Mouse (Mus musculus) liver, embryonic 11.5 days (tissue): ENCODE measurements around the gene Adh1. TPM values are rescaled to one million over a fixed set of nuclear protein-coding genes. Genes with fewer than 3 reads are reported as not detected.

Experiments
- ATAC-seq: fragments of 200-750 bp; cut with Nextera tagmentation; replicated peaks from 2 replicates; pipeline ENCODE4 v1.8.0; 2017; ENCODE audit warnings: moderate number of reproducible peaks, mild to moderate bottlenecking, moderate TSS enrichment, moderate library complexity; ENCODE audit not compliant: low FRiP score
- DNase-seq: peaks from one replicate; pipeline ENCODE4 v3.0.0-alpha.2; 2017; ENCODE audit warnings: low spot score
- H3K27ac ChIP-seq: fragments of 300-500 bp; sonication (generic); 2 replicates; pipeline ENCODE4 v1.5.1; 2014; ENCODE audit warnings: mild to moderate bottlenecking, low read depth, low read length, control low read depth
- H3K27me3 ChIP-seq: fragments of 300-500 bp; sonication (generic); replicated peaks from 2 replicates; pipeline ENCODE4 v1.6.1; 2014; ENCODE audit warnings: low read length, mixed read lengths; ENCODE audit not compliant: control insufficient read depth, insufficient read depth
- H3K36me3 ChIP-seq: fragments of 300-500 bp; sonication (generic); 2 replicates; pipeline ENCODE4 v1.6.1; 2014; ENCODE audit warnings: mild to moderate bottlenecking, low read length, moderate library complexity, mixed read lengths; ENCODE audit not compliant: control insufficient read depth, insufficient read depth
- H3K4me1 ChIP-seq: fragments of 300-500 bp; sonication (generic); replicated peaks from 2 replicates; pipeline ENCODE4 v1.6.1; 2014; ENCODE audit warnings: low read length, mixed read lengths; ENCODE audit not compliant: control insufficient read depth, insufficient read depth
- H3K4me2 ChIP-seq: fragments of 300-500 bp; sonication (generic); 2 replicates; pipeline ENCODE4 v1.6.1; 2014; ENCODE audit warnings: mild to moderate bottlenecking, control low read depth, moderate library complexity
- H3K4me3 ChIP-seq: fragments of 300-500 bp; sonication (generic); 2 replicates; pipeline ENCODE4 v1.5.1; 2014; ENCODE audit warnings: low read depth, low read length, control low read depth
- H3K9ac ChIP-seq: fragments of 300-500 bp; sonication (generic); 2 replicates; pipeline ENCODE4 v1.6.1; 2014; ENCODE audit warnings: low read depth, low read length, control low read depth
- H3K9me3 ChIP-seq: fragments of 300-500 bp; sonication (generic); 2 replicates; pipeline ENCODE4 v1.6.1; 2016; ENCODE audit warnings: low read length, inconsistent platforms, mixed read lengths; ENCODE audit not compliant: control insufficient read depth
- WGBS: fragments of 180-500 bp; shearing (Covaris S2); extraction: QIAGEN DNeasy Blood & Tissue Kit; methylation state at CpG from one replicate; pipeline ENCODE4 v1.1.7; 2014; 5-methylcytosine and 5-hydroxymethylcytosine counted together
- polyA plus RNA-seq: library from polyadenylated mRNA; unstranded; fragments of >200 nt; fragmentation: Nextera tagmentation; extraction: Ambion mirVana; gene quantifications from 2 replicates; pipeline ENCODE4 v1.2.1, GENCODE M21; 2014

Gene Adh1
- polyA plus RNA-seq, 1 experiment from 2014 or later: 1.4 TPM

DNA sequence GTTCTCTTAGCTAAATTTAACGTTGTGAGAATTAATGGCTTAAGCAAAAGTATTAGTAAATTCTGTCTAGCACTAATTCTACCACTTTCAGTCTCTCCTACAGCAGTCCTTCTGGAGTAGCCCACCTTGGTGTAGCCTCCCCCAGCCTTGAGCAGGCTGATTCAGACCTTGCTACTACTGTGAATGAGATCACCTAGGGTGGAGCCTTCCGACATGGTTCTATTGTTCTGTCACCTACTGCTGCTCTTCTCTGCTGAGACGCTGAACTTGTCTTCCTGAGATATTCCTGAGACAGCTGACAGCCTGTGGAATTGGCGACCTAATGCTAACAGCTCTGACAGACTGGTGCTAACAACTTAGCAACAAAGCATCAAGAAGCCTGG is 43.7 kb downstream of the Adh1 start:
- no peaks in the 10 kb centered on the region for H3K9me3 ChIP-seq
- no peaks in the 10 kb centered on the region; the same call in 1 of the 2 replicates for H3K4me1 ChIP-seq
- H3K9ac ChIP-seq: no peak overlapping the region
- DNase-seq: no peak
- H3K36me3 ChIP-seq: no peaks in the 10 kb centered on the region
- H3K4me2 ChIP-seq: no peak overlapping the region
- H3K27ac ChIP-seq: no peak overlapping the region
- no peak overlapping the region for H3K4me3 ChIP-seq
- ATAC-seq: no peak
- WGBS: 41% methylated on average over 4 of the region's 4 CpGs
- H3K27me3 ChIP-seq: no peaks in the 10 kb centered on the region

DNA sequence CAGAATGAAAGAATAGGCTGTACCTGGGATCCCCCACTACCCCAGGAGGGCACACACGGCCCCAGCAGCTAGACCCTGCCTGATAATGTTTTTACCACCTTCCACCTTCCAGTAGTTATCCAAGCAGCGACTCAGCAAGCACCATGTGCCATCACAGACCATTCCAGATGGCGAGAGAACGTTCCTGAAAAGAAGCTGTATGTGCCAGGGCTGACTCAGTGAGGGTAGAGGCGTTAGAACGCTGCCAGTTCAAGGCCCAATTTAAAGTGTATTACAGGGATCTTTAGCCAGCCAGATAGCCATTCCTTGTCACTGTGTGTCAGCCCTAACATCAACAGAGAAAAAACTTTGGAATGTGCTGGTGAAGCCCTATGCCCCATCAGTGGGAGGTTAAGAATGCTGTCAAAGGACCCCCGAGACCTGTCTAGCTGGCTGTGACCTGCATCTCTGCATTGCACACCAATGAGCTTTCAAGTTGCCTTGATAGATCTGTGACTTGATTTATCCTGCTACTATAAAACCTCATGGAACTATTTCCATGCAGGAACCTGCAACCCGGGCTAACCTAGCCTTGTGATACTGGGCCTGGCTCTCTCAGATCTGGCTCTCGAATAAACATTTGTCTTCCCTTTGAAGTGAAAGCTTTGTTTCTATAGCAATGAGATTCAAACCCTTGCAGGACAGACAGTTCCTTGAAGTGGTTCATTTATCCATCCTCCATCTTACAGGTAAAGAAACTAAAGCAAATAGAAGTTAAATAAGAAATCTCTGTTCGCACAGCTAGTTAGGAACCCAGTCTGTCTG is 44.9 kb downstream of the Adh1 start:
- H3K36me3 ChIP-seq: no peaks in the 10 kb centered on the region
- 60% methylated on average over 10 of the region's 10 CpGs for WGBS
- no peak for ATAC-seq
- no peaks in the 10 kb centered on the region; the same call in 1 of the 2 replicates for H3K4me1 ChIP-seq
- H3K9me3 ChIP-seq: no peaks in the 10 kb centered on the region
- H3K27me3 ChIP-seq: no peaks in the 10 kb centered on the region
- H3K27ac ChIP-seq: no peak overlapping the region
- no peak for DNase-seq
- no peak overlapping the region for H3K4me3 ChIP-seq
- H3K9ac ChIP-seq: no peak overlapping the region
- H3K4me2 ChIP-seq: no peak overlapping the region; the same call in 1 of the 2 replicates

DNA sequence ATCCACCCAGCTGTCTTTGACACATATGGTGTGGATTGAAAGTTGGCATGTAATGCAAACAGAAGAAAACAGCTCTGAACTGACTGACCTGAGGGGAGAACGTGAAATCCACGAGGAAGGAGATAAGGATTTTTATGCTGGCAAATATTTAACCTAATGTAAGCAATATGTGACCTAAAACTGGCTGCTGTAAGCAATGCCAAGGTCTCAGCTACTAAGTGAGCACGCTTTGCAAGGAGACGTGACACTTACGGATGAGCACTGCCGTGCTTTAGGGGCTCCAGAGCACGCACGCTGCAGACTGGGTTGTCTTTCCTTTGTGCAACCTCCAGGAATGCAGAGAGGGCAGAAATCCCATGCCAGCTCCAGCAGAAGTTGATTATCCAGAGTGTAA is 45.5 kb downstream of the Adh1 start:
- 42% methylated on average over 8 of the region's 8 CpGs for WGBS

GRCm38 (mm10) chr3:138309910-138310309 is 49.1 kb downstream of the Adh1 start:
- H3K4me1 ChIP-seq: no peaks in the 10 kb centered on the region; the same call in 1 of the 2 replicates
- no peak overlapping the region for H3K9ac ChIP-seq
- no peak overlapping the region for H3K4me2 ChIP-seq
- WGBS: 84% methylated on average over 8 of the region's 8 CpGs
- ATAC-seq (no peak), DNase-seq (no peak)
- no peaks in the 10 kb centered on the region for H3K9me3 ChIP-seq
- H3K27me3 ChIP-seq: no peaks in the 10 kb centered on the region
- H3K4me3 ChIP-seq: no peak overlapping the region
- H3K36me3 ChIP-seq: no peaks in the 10 kb centered on the region
- no peak overlapping the region for H3K27ac ChIP-seq

More for the DNA sequence above, 45.5 kb downstream of the Adh1 start:
- H3K36me3 ChIP-seq: no peaks in the 10 kb centered on the region
- H3K4me2 ChIP-seq: no peak overlapping the region; the same call in 1 of the 2 replicates
- no peaks in the 10 kb centered on the region for H3K27me3 ChIP-seq
- no peak overlapping the region for H3K9ac ChIP-seq
- H3K4me3 ChIP-seq: no peak overlapping the region
- H3K9me3 ChIP-seq: no peaks in the 10 kb centered on the region
- no peak for ATAC-seq
- DNase-seq: no peak
- no peak overlapping the region for H3K27ac ChIP-seq
- H3K4me1 ChIP-seq: no peaks in the 10 kb centered on the region; the same call in 1 of the 2 replicates

- Histone ChIP-seq H3K27ac (no peak overlapping the region), H3K4me2 (no peak overlapping the region), H3K36me3 (no peaks in the 10 kb centered on the region), H3K4me3 (no peak overlapping the region), H3K27me3 (no peaks in the 10 kb centered on the region), H3K9me3 (no peaks in the 10 kb centered on the region), H3K4me1 (no peaks in the 10 kb centered on the region; the same call in 1 of the 2 replicates), H3K9ac (no peak overlapping the region)
- ATAC-seq (no peak), DNase-seq (no peak)
- 80% methylated on average over 6 of the region's 6 CpGs for WGBS
Measured at GRCm38 (mm10) chr3:138311015-138311414, 50.2 kb downstream of the Adh1 start.

- no peaks in the 10 kb centered on the region for H3K9me3 ChIP-seq
- no peaks in the 10 kb centered on the region for H3K27me3 ChIP-seq
- no peak for DNase-seq
- ATAC-seq: no peak
- H3K36me3 ChIP-seq: no peaks in the 10 kb centered on the region
- H3K9ac ChIP-seq: no peak within 1 kb of the TSS
- H3K4me3 ChIP-seq: no peak within 1 kb of the TSS
- H3K27ac ChIP-seq: no peak within 1 kb of the TSS
- no peak within 1 kb of the TSS for H3K4me2 ChIP-seq
- 84% methylated on average over 5 of the region's 5 CpGs for WGBS
- no peaks in the 10 kb centered on the region for H3K4me1 ChIP-seq
Measured at GRCm38 (mm10) chr3:138312965-138313364, 52.2 kb downstream of the Adh1 start, which contains the start of gene Adh6a. Gene Adh6a (plus strand): TSS chr3:138313286.

- no peak for DNase-seq
- H3K4me2 ChIP-seq: no peak overlapping the region
- H3K9ac ChIP-seq: no peak overlapping the region
- no peak overlapping the region for H3K27ac ChIP-seq
- H3K27me3 ChIP-seq: no peaks in the 10 kb centered on the region
- H3K9me3 ChIP-seq: no peaks in the 10 kb centered on the region
- H3K4me3 ChIP-seq: no peak overlapping the region
- no peak for ATAC-seq
- H3K4me1 ChIP-seq: no peaks in the 10 kb centered on the region
- no peaks in the 10 kb centered on the region for H3K36me3 ChIP-seq
- 79% methylated on average over 2 of the region's 2 CpGs for WGBS
Measured at GRCm38 (mm10) chr3:138316908-138317472, 56.2 kb downstream of the Adh1 start.

GRCm38 (mm10) chr3:138325001-138325400 is 64.2 kb downstream of the Adh1 start:
- Histone ChIP-seq H3K9me3 (no peaks in the 10 kb centered on the region), H3K4me2 (no peak overlapping the region), H3K27me3 (no peaks in the 10 kb centered on the region), H3K36me3 (no peaks in the 10 kb centered on the region), H3K4me3 (no peak overlapping the region), H3K27ac (no peak overlapping the region), H3K4me1 (no peaks in the 10 kb centered on the region), H3K9ac (no peak overlapping the region)
- DNase-seq: no peak
- no peak for ATAC-seq
- 90% methylated on average over 17 of the region's 17 CpGs for WGBS

DNA sequence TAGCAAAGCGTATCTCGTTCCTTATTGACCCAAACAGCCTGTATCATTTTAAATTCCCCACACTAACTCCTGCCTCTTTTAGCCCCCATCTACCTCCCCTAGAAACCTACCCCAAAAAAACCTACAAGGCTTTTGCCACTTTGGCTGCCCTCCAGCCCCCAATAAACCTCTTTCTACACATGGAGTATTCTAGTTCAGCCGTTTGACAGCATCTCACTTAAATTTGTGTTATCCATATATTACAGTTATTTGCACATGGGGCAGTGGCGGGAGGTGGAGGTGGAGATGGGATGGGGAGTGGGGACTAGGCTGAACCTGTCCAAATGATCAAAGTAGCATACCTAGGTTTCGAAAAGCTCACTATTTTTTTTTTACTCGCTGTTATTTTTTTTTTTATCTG is 64.7 kb downstream of the Adh1 start:
- WGBS: 80% methylated on average over 6 of the region's 6 CpGs

More for the DNA sequence above, 64.7 kb downstream of the Adh1 start:
- H3K9me3 ChIP-seq: no peaks in the 10 kb centered on the region
- H3K27ac ChIP-seq: no peak overlapping the region
- no peaks in the 10 kb centered on the region for H3K27me3 ChIP-seq
- DNase-seq: no peak
- H3K4me1 ChIP-seq: no peaks in the 10 kb centered on the region
- H3K4me2 ChIP-seq: no peak overlapping the region
- ATAC-seq: no peak
- H3K36me3 ChIP-seq: no peaks in the 10 kb centered on the region
- no peak overlapping the region for H3K4me3 ChIP-seq
- no peak overlapping the region for H3K9ac ChIP-seq
